Mouse (Mus musculus) cortical plate, adult 2 months (tissue): ENCODE results near the gene Fzd9. TPM values are rescaled to one million over a fixed set of nuclear protein-coding genes. Genes with fewer than 3 reads are reported as not detected.

Experiments
- H3K27ac ChIP-seq: fragments of 200-500 bp; 2 replicates; pipeline ENCODE4 v1.5.1; 2012; ENCODE audit warnings: low read length, control low read depth, inconsistent platforms; ENCODE audit not compliant: insufficient read depth
- H3K4me1 ChIP-seq: fragments of 200-500 bp; 2 replicates; pipeline ENCODE4 v1.6.1; 2011; ENCODE audit warnings: low read length; ENCODE audit not compliant: control insufficient read depth, insufficient read depth
- H3K4me3 ChIP-seq: fragments of 200-500 bp; 2 replicates; pipeline ENCODE4 v1.5.1; 2011; ENCODE audit warnings: mild to moderate bottlenecking, low read length, control low read depth; ENCODE audit not compliant: insufficient read depth
- CTCF ChIP-seq: fragments of 200-500 bp; IDR thresholded peaks from 2 replicates; pipeline ENCODE4 v1.5.1; 2011; ENCODE audit warnings: mild to moderate bottlenecking, control low read depth, low read length; ENCODE audit not compliant: insufficient read depth; ENCODE audit errors: extremely low read depth
- POLR2A ChIP-seq: fragments of 200-500 bp; IDR thresholded peaks from 2 replicates; pipeline ENCODE4 v1.6.1; 2011; ENCODE audit warnings: mild to moderate bottlenecking, low read length, control low read depth; ENCODE audit not compliant: insufficient read depth; ENCODE audit errors: extremely low read depth
- polyA plus RNA-seq: library from polyadenylated mRNA; depleted of rRNA; stranded (reverse); fragments of >200 nt; gene quantifications from 2 replicates; pipeline ENCODE4 v1.2.3, GENCODE M21; 2012; rRNA removed

Gene Fzd9
- 5.5 and 6.0 TPM in 2 replicates for polyA plus RNA-seq

GRCm38 (mm10) chr5:135251079-135251454 is at the start of gene Fzd9:
Gene Fzd9 (minus strand): TSS chr5:135251230.
- peak; percentile 35; the same call in 1 of the 2 replicates for TF ChIP-seq POLR2A
- TF ChIP-seq CTCF = no peak
- no peak within 1 kb of the TSS for H3K27ac ChIP-seq
- no peaks in the 10 kb centered on the region for H3K4me1 ChIP-seq
- peak within 1 kb of the TSS; percentile 0 for H3K4me3 ChIP-seq

DNA sequence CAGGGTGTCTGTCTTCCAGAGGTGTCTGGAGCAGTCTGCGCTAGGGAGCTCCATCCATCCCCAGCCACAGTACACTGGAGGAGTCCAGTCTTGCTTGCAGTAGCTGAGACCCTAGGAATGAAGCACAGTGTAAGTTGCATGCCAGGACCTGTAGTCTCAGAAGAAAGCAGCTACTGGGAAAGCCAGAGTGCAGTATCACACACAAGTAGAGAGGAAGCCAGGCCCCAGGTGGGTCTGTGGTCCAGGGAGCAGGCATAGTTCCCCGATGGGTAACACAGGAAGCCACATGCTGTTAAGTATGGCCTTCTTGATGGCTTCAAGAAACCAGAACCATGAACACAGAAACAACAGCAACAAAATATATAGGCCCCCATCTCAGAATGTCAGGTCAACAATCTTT is 41.0 kb upstream of the Fzd9 start:
- H3K4me1 ChIP-seq = no peaks in the 10 kb centered on the region
- TF ChIP-seq POLR2A (no peak), CTCF (no peak)
- no peak overlapping the region for H3K27ac ChIP-seq
- no peak overlapping the region for H3K4me3 ChIP-seq

- H3K4me3 ChIP-seq = no peak overlapping the region
- no peak overlapping the region for H3K27ac ChIP-seq
- no peak for TF ChIP-seq POLR2A
- no peak for TF ChIP-seq CTCF
- no peaks in the 10 kb centered on the region for H3K4me1 ChIP-seq
Observed at GRCm38 (mm10) chr5:135291193-135291592, 40.2 kb upstream of the Fzd9 start.

DNA sequence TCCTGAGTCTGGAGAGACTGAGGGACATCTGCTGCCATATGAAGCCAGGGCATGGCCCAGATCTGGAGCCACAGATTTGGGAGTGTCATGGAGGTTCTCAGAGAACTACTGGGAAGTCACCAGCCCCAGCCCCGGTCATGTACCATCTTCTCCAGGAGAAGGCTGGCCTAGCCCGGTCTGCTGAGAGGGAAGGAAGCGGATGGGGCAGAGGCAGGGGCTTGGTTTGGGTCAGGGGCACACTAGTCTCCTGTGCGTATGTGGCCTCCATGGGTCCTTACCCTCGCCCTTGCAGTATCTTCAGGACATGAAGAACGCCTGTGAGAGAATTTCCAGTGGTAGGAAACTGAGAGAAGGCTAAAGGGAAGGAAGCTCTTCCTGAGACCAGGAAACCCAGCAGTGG is 39.7 kb upstream of the Fzd9 start:
- Histone ChIP-seq H3K4me1 (no peaks in the 10 kb centered on the region), H3K27ac (no peak overlapping the region), H3K4me3 (no peak overlapping the region)
- TF ChIP-seq POLR2A (no peak), CTCF (no peak)

DNA sequence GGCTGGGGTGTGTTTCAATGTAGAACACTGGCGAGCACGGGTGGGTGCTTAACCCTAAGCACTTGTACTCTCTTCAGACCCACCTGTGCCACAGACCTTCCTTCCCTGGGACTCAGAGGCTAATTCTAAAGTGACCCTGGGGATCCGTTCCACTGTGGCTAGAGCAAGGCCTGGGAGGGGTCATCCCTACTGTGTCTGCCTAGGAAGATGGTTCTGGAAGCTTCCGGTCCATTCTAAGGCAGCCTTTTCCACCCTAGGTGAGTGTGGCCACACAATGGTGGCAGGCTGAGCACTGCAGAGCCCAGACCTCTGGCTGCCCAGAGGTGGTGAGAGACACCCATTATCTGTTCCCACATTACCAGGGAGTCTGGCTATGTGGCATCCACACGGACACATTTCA is 35.9 kb upstream of the Fzd9 start:
- TF ChIP-seq CTCF (no peak), POLR2A (no peak)
- Histone ChIP-seq H3K27ac (no peak overlapping the region), H3K4me1 (no peaks in the 10 kb centered on the region), H3K4me3 (no peak overlapping the region)

DNA sequence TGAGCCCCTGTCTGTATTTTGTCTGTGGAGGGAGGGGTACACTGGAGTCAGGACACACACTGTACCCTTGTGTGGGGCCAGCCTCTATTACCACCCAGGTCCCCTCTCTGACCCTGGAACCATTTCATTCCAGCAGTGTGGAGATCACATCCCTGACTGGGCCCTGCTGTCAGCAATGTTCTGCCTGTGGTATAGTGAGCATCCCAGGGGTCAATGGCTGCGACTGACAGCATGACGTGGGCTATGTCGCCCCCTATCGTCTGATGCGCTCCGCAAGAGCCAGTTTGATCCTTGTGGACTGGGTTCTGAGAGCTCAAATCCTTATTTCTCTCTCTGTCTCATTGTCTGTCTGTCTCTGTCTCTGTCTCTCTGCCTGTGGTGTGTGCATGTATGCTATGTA is 35.2 kb upstream of the Fzd9 start:
- TF ChIP-seq POLR2A (no peak), CTCF (peak; percentile 97)
- H3K4me1 ChIP-seq = no peaks in the 10 kb centered on the region
- H3K4me3 ChIP-seq = no peak overlapping the region
- H3K27ac ChIP-seq = no peak overlapping the region

DNA sequence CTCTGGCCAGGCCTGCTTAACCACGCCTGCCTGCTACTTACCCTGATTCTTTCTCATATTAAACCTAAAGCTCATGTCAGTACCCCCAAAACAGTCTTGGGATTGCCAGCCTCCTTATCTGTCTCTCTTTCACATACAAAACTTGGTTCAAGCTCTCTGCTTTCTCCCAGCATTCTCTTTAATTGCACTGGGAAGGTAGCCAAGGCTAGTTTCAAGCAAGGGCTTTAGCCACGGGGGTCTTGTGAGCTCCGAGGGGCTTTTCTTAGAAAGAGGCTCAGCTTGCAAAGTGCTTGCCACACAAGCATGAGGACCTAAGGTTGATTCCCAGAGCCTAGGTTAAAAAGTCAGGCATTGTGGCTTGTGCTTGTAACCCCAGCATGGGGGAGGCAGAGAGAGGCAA is 34.2 kb upstream of the Fzd9 start:
- Histone ChIP-seq H3K4me1 (no peaks in the 10 kb centered on the region), H3K27ac (no peak overlapping the region), H3K4me3 (no peak overlapping the region)
- TF ChIP-seq CTCF (no peak), POLR2A (no peak)

DNA sequence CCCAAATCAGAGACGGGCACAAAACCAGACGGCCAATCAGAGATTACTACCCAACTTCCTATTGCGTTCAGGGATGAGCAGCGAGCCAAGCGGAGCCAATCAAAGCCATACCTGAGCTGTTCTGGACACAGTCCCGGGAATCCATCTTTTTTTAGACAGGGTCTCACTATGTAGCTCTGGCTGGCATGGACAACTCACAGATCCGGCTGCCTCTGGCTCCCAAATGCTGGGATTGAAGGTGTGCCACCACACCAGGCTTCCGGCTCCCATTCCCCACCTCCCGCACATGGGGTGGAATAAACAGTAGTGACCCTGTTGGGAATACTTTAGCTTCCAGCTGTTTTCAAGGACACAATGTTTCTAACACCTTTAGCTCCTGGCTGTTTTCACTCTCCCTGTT is 29.2 kb upstream of the Fzd9 start:
- TF ChIP-seq POLR2A = no peak
- no peak for TF ChIP-seq CTCF
- Histone ChIP-seq H3K4me1 (no peaks in the 10 kb centered on the region), H3K27ac (no peak overlapping the region), H3K4me3 (no peak overlapping the region)

DNA sequence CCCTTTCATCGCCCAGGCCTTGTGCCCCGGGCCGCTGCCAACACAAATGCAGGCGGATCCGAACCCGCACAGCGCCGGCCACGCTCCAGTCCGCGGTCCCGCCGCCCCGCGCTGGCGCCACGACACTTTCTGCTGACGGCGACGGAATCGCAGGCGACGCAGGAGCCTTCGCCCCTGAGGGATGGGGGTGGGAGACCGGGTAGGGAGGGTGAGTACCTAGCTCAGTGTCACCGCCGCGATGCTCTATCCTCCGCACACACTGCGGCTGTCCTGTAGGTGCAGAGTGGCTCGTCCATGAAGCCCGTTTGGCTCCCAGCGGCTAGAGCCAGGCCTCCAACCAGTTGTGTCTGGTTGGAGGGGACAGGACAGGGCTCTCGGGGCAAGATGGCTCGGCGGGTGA is 25.6 kb upstream of the Fzd9 start:
- H3K27ac ChIP-seq = no peak overlapping the region
- TF ChIP-seq CTCF (no peak), POLR2A (no peak)
- no peak overlapping the region for H3K4me3 ChIP-seq
- H3K4me1 ChIP-seq = no peaks in the 10 kb centered on the region

DNA sequence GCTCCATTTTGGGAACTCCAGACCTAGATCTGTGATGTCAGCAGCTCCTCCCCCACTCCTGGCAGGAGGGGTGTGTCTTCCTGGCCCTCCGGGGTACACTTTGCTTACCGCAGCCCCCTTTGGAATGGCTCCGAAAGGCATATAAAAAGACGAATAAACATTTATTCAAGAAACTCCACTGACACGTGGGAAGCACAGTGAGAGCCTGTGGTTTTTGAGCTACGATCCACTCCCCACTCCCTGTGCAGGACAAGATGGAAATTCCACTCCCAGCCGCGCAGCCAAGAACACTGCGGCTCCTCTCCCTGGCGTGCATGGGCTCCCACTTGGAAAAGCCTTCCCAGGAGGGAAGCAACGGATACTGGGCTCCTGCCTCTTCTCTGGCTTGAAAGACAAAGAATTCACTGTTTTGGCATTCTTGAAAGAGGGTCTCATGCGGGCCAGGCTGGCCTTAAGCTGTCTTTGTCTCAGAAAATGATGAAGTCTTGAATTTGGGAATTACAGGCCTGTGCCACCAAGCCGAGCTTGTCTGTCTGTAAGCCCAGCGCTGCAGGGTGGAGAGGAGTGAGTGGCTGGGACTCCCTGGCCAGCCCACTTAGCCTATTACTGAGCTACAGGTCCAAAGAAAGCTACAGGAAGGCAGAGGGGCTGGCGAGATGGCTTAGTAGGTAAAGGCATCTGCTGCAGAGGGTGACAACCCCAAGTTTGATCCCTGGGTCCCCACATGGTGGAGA is 23.8 kb upstream of the Fzd9 start:
- TF ChIP-seq POLR2A (no peak), CTCF (no peak)
- H3K27ac ChIP-seq = no peak overlapping the region
- no peaks in the 10 kb centered on the region for H3K4me1 ChIP-seq
- H3K4me3 ChIP-seq = no peak overlapping the region

DNA sequence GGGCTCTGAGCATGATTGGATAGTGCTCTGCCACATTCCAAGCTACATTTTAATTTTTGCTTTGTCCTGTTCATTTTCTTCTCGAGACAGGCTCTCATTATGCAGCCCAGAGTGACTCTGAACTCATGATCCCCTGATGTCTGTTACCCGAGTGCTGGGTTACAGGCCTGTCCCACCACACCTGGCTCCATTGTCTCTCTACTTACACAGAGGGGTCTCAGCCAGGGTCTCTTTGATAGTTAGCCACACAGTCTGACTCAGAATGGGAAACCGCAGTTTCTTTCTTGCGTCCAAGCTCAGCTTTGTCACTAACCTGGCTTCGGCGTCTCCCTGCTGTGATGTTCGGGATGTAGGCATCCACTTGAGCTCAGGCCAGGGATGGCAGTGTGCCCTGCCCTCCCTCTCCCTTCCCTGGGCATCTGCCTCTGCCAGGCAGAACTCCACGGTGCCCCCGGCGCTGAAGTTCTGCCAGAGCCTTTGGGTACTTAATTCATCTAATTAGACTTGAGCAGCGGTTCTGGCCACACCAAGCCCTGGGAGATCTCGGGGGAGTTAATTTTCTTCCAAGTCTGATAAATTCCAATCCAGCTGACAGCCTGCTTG is 20.6 kb upstream of the Fzd9 start:
- TF ChIP-seq CTCF = no peak
- TF ChIP-seq POLR2A = no peak
- Histone ChIP-seq H3K4me1 (no peaks in the 10 kb centered on the region), H3K4me3 (no peak overlapping the region), H3K27ac (no peak overlapping the region)
